16 mouse cellular contexts compared by ENCODE assay signal in the genomic region with DNA sequence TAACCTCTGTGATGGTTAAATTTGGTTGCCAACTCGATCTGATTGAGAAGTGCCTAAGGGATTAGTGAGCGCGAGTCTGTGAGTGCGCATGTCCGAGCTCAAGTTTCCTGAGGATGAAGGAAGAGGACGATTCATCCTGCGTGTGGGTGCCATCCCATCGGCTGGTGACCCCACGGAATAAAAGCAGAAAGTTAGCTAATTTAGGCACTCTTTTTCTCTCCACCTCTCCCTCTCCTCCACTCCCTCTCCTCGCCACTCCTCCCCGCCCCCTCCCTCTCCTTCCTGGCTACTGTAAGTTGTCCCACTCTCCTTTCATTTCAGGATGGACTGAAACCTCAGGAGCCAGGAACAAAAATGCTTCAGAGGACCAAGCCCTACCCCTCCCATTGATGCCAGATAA.
A peak's percentile ranks its signal among the peaks of the same experiment; 100 is the strongest.
DNase-seq lines count a peak whose midpoint lies in the region; ATAC-seq and TF ChIP-seq lines count a peak whose summit lies in the region.
"Had no signal": no experiment of that assay in that cellular context is flagged by ENCODE, and none has a peak within 500 bp of the region (broad histone marks: within the 10 kb centered on the region; RNA-seq: fewer than 3 reads in every experiment).

No protein-coding gene starts in this region.

- DNase-seq in forebrain, postnatal 0 days, result no peak
- no peak for DNase-seq in forebrain, embryonic 11.5 days (ENCODE audit: low spot score)
- DNase-seq in kidney, postnatal 0 days (ENCODE audit: low spot score), result no peak
- DNase-seq in kidney, adult 11 months, result no peak
- peak; percentile 17 for DNase-seq in neural tube, embryonic 10.5 days (ENCODE audit: extremely low spot score, low spot score)
- DNase-seq in adrenal gland, postnatal 36 days, result no peak
- DNase-seq: adrenal gland, postnatal 10 days; liver, embryonic 13.5 days had no signal

- H3K9ac ChIP-seq in forebrain, postnatal 0 days, result no peak overlapping the region
- H3K9ac ChIP-seq in forebrain, embryonic 11.5 days (ENCODE audit: low read length), result no peak overlapping the region
- no peak overlapping the region for H3K9ac ChIP-seq in kidney, postnatal 0 days (ENCODE audit: low read depth, low read length)
- no peak overlapping the region for H3K9ac ChIP-seq in neural tube, embryonic 15.5 days (replicated peaks)
- H3K9ac ChIP-seq in stomach, embryonic 14.5 days (replicated peaks; ENCODE audit: low read depth, low read length), result no peak overlapping the region
- H3K9ac ChIP-seq: embryonic facial prominence, embryonic 12.5 days; forebrain, embryonic 12.5 days; kidney, embryonic 15.5 days; liver, embryonic 13.5 days; stomach, embryonic 15.5 days had no signal

- H3K27ac ChIP-seq in forebrain, postnatal 0 days (ENCODE audit: low read depth, low read length), result no peak overlapping the region
- H3K27ac ChIP-seq in forebrain, embryonic 11.5 days (ENCODE audit: low read depth, low read length), result no peak overlapping the region
- no peak overlapping the region for H3K27ac ChIP-seq in kidney, postnatal 0 days
- no peak overlapping the region for H3K27ac ChIP-seq in neural tube, embryonic 15.5 days (replicated peaks)
- H3K27ac ChIP-seq in stomach, embryonic 14.5 days (ENCODE audit: low read length), result no peak overlapping the region
- H3K27ac ChIP-seq: embryonic facial prominence, embryonic 12.5 days; forebrain, embryonic 12.5 days; hindbrain, embryonic 10.5 days; kidney, embryonic 15.5 days; liver, embryonic 13.5 days; macrophage; stomach, embryonic 15.5 days had no signal

- ATAC-seq in forebrain, postnatal 0 days, result no peak
- ATAC-seq in forebrain, embryonic 11.5 days (replicated peaks; ENCODE audit: low FRiP score), result no peak
- no peak for ATAC-seq in kidney, postnatal 0 days (replicated peaks; ENCODE audit: low FRiP score, low read depth)
- ATAC-seq in neural tube, embryonic 15.5 days (ENCODE audit: low FRiP score), result no peak
- ATAC-seq in stomach, embryonic 14.5 days (ENCODE audit: insufficient number of reproducible peaks, insufficient read depth, low FRiP score, low read depth), result no peak

- H3K4me1 ChIP-seq in forebrain, postnatal 0 days (ENCODE audit: insufficient read depth), result no peaks in the 10 kb centered on the region
- H3K4me1 ChIP-seq in forebrain, embryonic 11.5 days (replicated peaks; ENCODE audit: control insufficient read depth, insufficient read depth, low read length), result no peaks in the 10 kb centered on the region
- H3K4me1 ChIP-seq in kidney, postnatal 0 days (replicated peaks; ENCODE audit: insufficient read depth, low read length), result 0 out of 2 replicates have a peak, but pooled peaks cover 3% of the 10 kb centered on the region
- H3K4me1 ChIP-seq in neural tube, embryonic 15.5 days, result no peaks in the 10 kb centered on the region
- H3K4me1 ChIP-seq in stomach, embryonic 14.5 days (ENCODE audit: control insufficient read depth, insufficient read depth, low read length), result no peaks in the 10 kb centered on the region
- H3K4me1 ChIP-seq: embryonic facial prominence, embryonic 12.5 days; forebrain, embryonic 12.5 days; hindbrain, embryonic 10.5 days; kidney, embryonic 15.5 days; liver, embryonic 13.5 days; stomach, embryonic 15.5 days had no signal

- no peak for TF ChIP-seq CTCF in forebrain, postnatal 0 days (IDR thresholded peaks at IDR 0.05; ENCODE audit: low read depth)
- TF ChIP-seq CTCF in kidney, postnatal 0 days (IDR thresholded peaks at IDR 0.05; ENCODE audit: low read depth), result no peak

- 25% methylated on average over 11 of the region's 11 CpGs for WGBS in forebrain, postnatal 0 days
- WGBS in forebrain, embryonic 11.5 days, result no CpG with 5 or more reads among the region's 11 CpGs
- WGBS in kidney, postnatal 0 days, result 12% methylated on average over 11 of the region's 11 CpGs
- no CpG with 5 or more reads among the region's 11 CpGs for WGBS in neural tube, embryonic 15.5 days
- 14% methylated on average over 11 of the region's 11 CpGs for WGBS in stomach, embryonic 14.5 days

- H3K4me2 ChIP-seq in forebrain, postnatal 0 days (ENCODE audit: low read depth), result peak overlapping the region; percentile 40
- H3K4me2 ChIP-seq in forebrain, embryonic 11.5 days (ENCODE audit: low read depth, low read length, severe bottlenecking), result no peak overlapping the region
- peak overlapping the region; percentile 57 for H3K4me2 ChIP-seq in kidney, postnatal 0 days (ENCODE audit: low read length)
- H3K4me2 ChIP-seq in neural tube, embryonic 15.5 days, result no peak overlapping the region
- peak overlapping the region; percentile 23; the same call in 1 of the 2 replicates for H3K4me2 ChIP-seq in stomach, embryonic 14.5 days (replicated peaks; ENCODE audit: low read depth, low read length)
- H3K4me2 ChIP-seq: embryonic facial prominence, embryonic 12.5 days; forebrain, embryonic 12.5 days; kidney, embryonic 15.5 days; liver, embryonic 13.5 days; stomach, embryonic 15.5 days had no signal

- H3K27me3 ChIP-seq in forebrain, postnatal 0 days (ENCODE audit: insufficient read depth, low read length), result no peaks in the 10 kb centered on the region
- no peaks in the 10 kb centered on the region for H3K27me3 ChIP-seq in forebrain, embryonic 11.5 days (ENCODE audit: control insufficient read depth, insufficient read depth, low read length)
- no peaks in the 10 kb centered on the region for H3K27me3 ChIP-seq in kidney, postnatal 0 days (ENCODE audit: insufficient read depth, low read length)
- H3K27me3 ChIP-seq in neural tube, embryonic 15.5 days (replicated peaks), result no peaks in the 10 kb centered on the region
- H3K27me3 ChIP-seq in stomach, embryonic 14.5 days (ENCODE audit: control insufficient read depth, insufficient read depth, low read length), result no peaks in the 10 kb centered on the region
- H3K27me3 ChIP-seq: embryonic facial prominence, embryonic 12.5 days; forebrain, embryonic 12.5 days; kidney, embryonic 15.5 days; liver, embryonic 13.5 days; stomach, embryonic 15.5 days had no signal

- H3K4me3 ChIP-seq in forebrain, postnatal 0 days (ENCODE audit: low read depth, low read length), result 0 out of 2 replicates have a peak overlapping the region, but pooled peaks have one; percentile 12
- no peak overlapping the region for H3K4me3 ChIP-seq in forebrain, embryonic 11.5 days (ENCODE audit: low read depth, low read length)
- peak overlapping the region; percentile 31 for H3K4me3 ChIP-seq in kidney, postnatal 0 days (replicated peaks; ENCODE audit: low read depth, low read length)
- no peak overlapping the region for H3K4me3 ChIP-seq in neural tube, embryonic 15.5 days (replicated peaks)
- 0 out of 2 replicates have a peak overlapping the region, but pooled peaks have one; percentile 1 for H3K4me3 ChIP-seq in stomach, embryonic 14.5 days (ENCODE audit: low read depth, low read length)
- H3K4me3 ChIP-seq: embryonic facial prominence, embryonic 12.5 days; forebrain, embryonic 12.5 days; hindbrain, embryonic 10.5 days; kidney, embryonic 15.5 days; liver, embryonic 13.5 days; stomach, embryonic 15.5 days had no signal

- H3K36me3 ChIP-seq in forebrain, postnatal 0 days (ENCODE audit: insufficient read depth), result no peaks in the 10 kb centered on the region
- H3K36me3 ChIP-seq in forebrain, embryonic 11.5 days (ENCODE audit: control insufficient read depth, insufficient read depth, low read length), result no peaks in the 10 kb centered on the region
- H3K36me3 ChIP-seq in kidney, postnatal 0 days (ENCODE audit: insufficient read depth, low read length), result no peaks in the 10 kb centered on the region
- H3K36me3 ChIP-seq in neural tube, embryonic 15.5 days, result no peaks in the 10 kb centered on the region
- no peaks in the 10 kb centered on the region for H3K36me3 ChIP-seq in stomach, embryonic 14.5 days (ENCODE audit: control insufficient read depth, insufficient read depth, low read length)
- H3K36me3 ChIP-seq: embryonic facial prominence, embryonic 12.5 days; forebrain, embryonic 12.5 days; hindbrain, embryonic 10.5 days; kidney, embryonic 15.5 days; liver, embryonic 13.5 days; stomach, embryonic 15.5 days had no signal

- H3K9me3 ChIP-seq in forebrain, postnatal 0 days (ENCODE audit: low read length), result no peaks in the 10 kb centered on the region
- H3K9me3 ChIP-seq in forebrain, embryonic 11.5 days (ENCODE audit: control insufficient read depth, low read length), result no peaks in the 10 kb centered on the region
- no peaks in the 10 kb centered on the region for H3K9me3 ChIP-seq in kidney, postnatal 0 days (replicated peaks; ENCODE audit: low read length)
- no peaks in the 10 kb centered on the region for H3K9me3 ChIP-seq in neural tube, embryonic 15.5 days (replicated peaks)
- no peaks in the 10 kb centered on the region for H3K9me3 ChIP-seq in stomach, embryonic 14.5 days (ENCODE audit: control insufficient read depth, low read depth, low read length)
- H3K9me3 ChIP-seq: embryonic facial prominence, embryonic 12.5 days; forebrain, embryonic 12.5 days; hindbrain, embryonic 10.5 days; kidney, embryonic 15.5 days; liver, embryonic 13.5 days; stomach, embryonic 15.5 days had no signal

Comparison
In these comparisons a context has a peak if more than half of its experiments do, and no peak if none do; other contexts are left out.
1. H3K4me2 ChIP-seq: peak in forebrain, postnatal 0 days (single experiment), kidney, postnatal 0 days (single experiment) and stomach, embryonic 14.5 days (single experiment); none in forebrain, embryonic 11.5 days (single experiment) and neural tube, embryonic 15.5 days (single experiment).
2. H3K4me3 ChIP-seq: peak in forebrain, postnatal 0 days (single experiment), kidney, postnatal 0 days (single experiment) and stomach, embryonic 14.5 days (single experiment); none in forebrain, embryonic 11.5 days (single experiment) and neural tube, embryonic 15.5 days (single experiment).